Mouse (Mus musculus): ENCODE results near the gene Duoxa2. TPM values are rescaled to one million over a fixed set of nuclear protein-coding genes. Genes with fewer than 3 reads are reported as not detected.
"Not testable (repeated sequence)": the region's sequence is repeated elsewhere in the genome, so short reads cannot be mapped to it uniquely, and the experiment has no call there.

Duoxa2 gene
- polyA plus RNA-seq, 1 experiment from 2014 or later: not detected

DNA sequence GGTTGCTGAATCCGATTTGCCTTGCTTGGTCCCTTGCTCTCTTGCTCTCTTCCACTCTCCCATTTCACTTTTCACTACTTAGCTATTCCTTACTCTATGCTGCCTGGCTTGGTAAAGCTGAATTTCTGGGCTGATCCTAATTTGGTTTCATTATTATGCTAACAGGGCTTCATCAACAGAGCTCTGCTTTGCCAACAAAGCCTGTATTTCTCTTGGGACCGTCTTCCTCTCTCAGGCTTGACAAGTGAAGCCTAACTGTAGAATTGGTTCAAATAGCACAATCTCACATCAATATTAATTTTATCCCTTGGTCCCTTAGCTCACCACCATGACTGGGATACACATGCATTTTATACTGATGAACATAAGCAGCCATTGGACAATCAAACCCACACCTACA, 12.9 kb downstream of the Duoxa2 start:
- no peaks in the 10 kb centered on the region for H3K4me1 ChIP-seq (replicated peaks)
- no peak overlapping the region for H3K4me2 ChIP-seq
- 40% methylated on average over 2 of the region's 2 CpGs for WGBS (ENCODE audit: insufficient replicate concordance)
- H3K9me3 ChIP-seq (replicated peaks): no peaks in the 10 kb centered on the region
- H3K27me3 ChIP-seq: peaks cover 94% of the 10 kb centered on the region
- no peak overlapping the region for H3K27ac ChIP-seq (replicated peaks)
- H3K4me3 ChIP-seq (replicated peaks): no peak overlapping the region
- no peak for ATAC-seq (ENCODE audit: insufficient read depth)
- H3K9ac ChIP-seq: no peak overlapping the region
- no peaks in the 10 kb centered on the region for H3K36me3 ChIP-seq (replicated peaks)

DNA sequence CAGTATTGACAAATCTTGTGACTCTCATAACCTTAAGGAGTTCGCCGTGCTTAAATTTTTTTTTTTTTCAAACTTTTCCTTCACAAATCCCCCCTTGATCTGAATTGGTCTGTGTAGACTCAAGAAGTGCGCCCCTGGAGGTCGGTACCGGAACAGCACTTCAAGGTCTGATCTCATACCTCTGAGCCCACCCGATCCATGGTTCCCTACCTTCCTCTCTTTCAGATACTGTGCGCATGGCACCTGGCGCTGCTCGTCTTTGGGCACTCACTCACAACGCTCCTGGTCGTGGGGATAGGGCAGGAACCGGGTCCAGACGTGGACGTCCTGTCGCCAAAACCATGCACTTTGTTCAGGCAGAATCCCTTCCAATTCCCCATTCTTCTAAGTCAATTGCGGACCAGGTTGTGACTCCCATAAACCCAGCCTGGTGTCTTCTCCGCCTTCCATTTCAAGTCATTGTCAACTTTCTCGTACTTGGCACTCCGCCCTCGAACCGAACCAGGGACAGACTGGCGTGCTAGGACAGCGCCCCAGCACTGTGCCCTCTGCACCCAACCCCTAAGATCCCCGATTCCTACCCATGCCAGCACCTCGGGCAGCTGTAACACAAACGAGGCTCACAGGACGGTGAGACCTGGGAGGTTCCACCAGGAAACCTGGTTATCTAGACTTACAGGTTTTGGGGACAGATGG, 14.2 kb downstream of the Duoxa2 start:
- Histone ChIP-seq H3K9me3 (replicated peaks) (no peaks in the 10 kb centered on the region), H3K9ac (no peak overlapping the region), H3K4me1 (replicated peaks) (no peaks in the 10 kb centered on the region), H3K36me3 (replicated peaks) (no peaks in the 10 kb centered on the region), H3K27ac (replicated peaks) (no peak overlapping the region), H3K4me3 (replicated peaks) (no peak overlapping the region), H3K27me3 (peaks cover 92% of the 10 kb centered on the region), H3K4me2 (peak overlapping the region; percentile 41)
- WGBS (ENCODE audit: insufficient replicate concordance): 3% methylated on average over 27 of the region's 27 CpGs
- ATAC-seq (ENCODE audit: insufficient read depth): no peak

DNA sequence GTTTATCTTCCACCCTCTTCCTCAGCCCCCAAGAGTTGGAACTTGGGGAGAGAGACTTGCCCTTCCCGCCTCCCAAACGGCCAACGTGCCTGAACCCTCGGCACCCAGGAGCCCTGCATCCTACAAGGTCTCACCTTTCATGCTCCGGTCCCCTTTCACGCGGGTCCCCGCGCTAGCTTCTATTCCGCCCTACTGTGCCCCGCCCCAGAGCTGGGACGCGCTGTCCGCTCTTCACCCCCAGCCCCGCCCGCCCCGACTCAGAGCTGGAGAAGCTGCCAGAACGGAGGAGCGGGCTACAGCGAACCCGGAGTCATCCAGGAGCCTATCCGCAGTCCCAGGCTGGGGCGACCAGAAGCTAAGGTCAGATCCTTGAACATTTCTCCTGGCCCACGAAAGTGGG, 14.8 kb downstream of the Duoxa2 start, which contains the start of gene Duoxa1:
Duoxa1 (minus strand) TSS at position 195 of the 400 bp plus-strand sequence.
- Histone ChIP-seq H3K4me3 (replicated peaks) (no peak within 1 kb of the TSS), H3K27me3 (peaks cover 88% of the 10 kb centered on the region)

DNA sequence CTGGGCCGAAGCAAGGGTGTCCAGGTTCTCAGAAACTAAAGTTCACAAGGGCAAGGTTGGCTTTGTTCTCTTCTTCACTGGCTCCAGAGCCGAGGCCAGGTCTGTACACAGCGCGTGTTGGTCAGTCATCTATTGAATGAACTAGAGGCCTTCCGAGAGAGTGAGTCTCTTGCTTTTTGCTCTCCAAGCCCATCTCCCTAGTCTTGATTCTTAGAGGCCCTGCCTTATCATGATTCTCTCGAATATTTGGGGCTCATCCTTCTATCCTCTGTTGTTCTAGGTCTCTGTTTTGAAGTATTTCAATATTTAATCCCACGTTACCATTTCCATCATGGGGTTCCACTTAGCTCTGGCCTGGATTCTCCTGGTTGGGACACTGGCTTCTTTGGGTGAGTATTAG, 16.7 kb downstream of the Duoxa2 start, which contains the start of gene Duox1:
Duox1 (plus strand) TSS at position 301 of the 400 bp plus-strand sequence.
- no peak within 1 kb of the TSS for H3K4me2 ChIP-seq
- H3K9me3 ChIP-seq (replicated peaks): no peaks in the 10 kb centered on the region
- no peak within 1 kb of the TSS for H3K9ac ChIP-seq
- H3K4me3 ChIP-seq (replicated peaks): no peak within 1 kb of the TSS
- H3K27ac ChIP-seq (replicated peaks): no peak within 1 kb of the TSS
- no peak for ATAC-seq (ENCODE audit: insufficient read depth)
- no peaks in the 10 kb centered on the region for H3K36me3 ChIP-seq (replicated peaks)
- whole genome bisulfite sequencing (ENCODE audit: insufficient replicate concordance): 60% methylated on average over 7 of the region's 7 CpGs
- peaks cover 70% of the 10 kb centered on the region for H3K27me3 ChIP-seq
- no peaks in the 10 kb centered on the region for H3K4me1 ChIP-seq (replicated peaks)

More for the DNA sequence above, 14.8 kb downstream of the Duoxa2 start, which contains the start of gene Duoxa1:
- Histone ChIP-seq H3K27ac (replicated peaks) (no peak within 1 kb of the TSS), H3K9me3 (replicated peaks) (no peaks in the 10 kb centered on the region), H3K4me2 (peak within 1 kb of the TSS; percentile 41), H3K36me3 (replicated peaks) (no peaks in the 10 kb centered on the region), H3K9ac (no peak within 1 kb of the TSS), H3K4me1 (replicated peaks) (no peaks in the 10 kb centered on the region)
- ATAC-seq (ENCODE audit: insufficient read depth): no peak
- 5% methylated on average over 24 of the region's 24 CpGs for WGBS (ENCODE audit: insufficient replicate concordance)

DNA sequence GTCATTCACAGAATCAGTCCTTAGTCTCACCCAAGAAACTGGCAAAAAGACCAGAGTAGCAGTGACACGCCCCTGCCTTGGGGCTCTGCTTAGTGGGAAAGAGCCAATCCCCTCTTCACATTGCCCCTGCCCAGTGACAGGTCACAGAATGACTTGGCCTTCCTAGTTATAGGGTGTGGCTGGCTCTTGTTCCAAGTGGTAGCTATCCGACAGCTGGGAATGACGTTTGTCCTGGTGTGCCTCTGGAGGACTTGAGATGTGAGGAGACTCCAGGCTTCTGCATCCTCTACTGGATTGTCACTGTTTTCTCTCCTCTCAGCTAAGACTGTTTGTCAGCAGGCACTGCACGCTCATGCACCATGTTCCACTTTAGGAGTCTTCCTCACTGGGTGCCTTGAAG, 18.7 kb downstream of the Duoxa2 start:
- H3K4me3 ChIP-seq (replicated peaks): no peak overlapping the region
- no peaks in the 10 kb centered on the region for H3K9me3 ChIP-seq (replicated peaks)
- no peak overlapping the region for H3K4me2 ChIP-seq
- H3K4me1 ChIP-seq (replicated peaks): no peaks in the 10 kb centered on the region
- H3K36me3 ChIP-seq (replicated peaks): no peaks in the 10 kb centered on the region
- no peak for ATAC-seq (ENCODE audit: insufficient read depth)
- 50% methylated on average over 4 of the region's 4 CpGs for WGBS (ENCODE audit: insufficient replicate concordance)
- H3K27ac ChIP-seq (replicated peaks): no peak overlapping the region
- H3K9ac ChIP-seq: no peak overlapping the region
- H3K27me3 ChIP-seq: peaks cover 51% of the 10 kb centered on the region

DNA sequence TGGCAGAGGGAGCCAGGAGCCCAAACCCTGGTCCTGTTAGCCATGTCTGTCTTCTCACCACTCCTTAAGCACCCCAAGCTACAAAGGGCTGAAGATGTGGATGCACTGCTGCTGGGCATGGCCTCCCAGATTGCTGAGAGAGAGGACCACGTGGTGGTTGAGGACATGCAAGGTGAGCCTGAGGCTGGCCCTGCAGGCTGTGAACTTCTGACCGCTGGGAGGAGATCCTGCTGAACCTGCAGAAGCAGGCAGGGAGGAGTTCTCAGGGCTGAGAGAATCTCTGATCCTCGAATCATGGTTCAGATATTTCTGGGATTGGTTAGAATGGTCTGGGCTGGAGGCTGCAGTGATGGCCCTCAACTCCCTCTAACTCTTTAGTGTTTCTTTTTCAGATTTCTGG, 25.3 kb downstream of the Duoxa2 start:
- WGBS (ENCODE audit: insufficient replicate concordance): 37% methylated on average over 3 of the region's 3 CpGs
- H3K36me3 ChIP-seq (replicated peaks): no peaks in the 10 kb centered on the region
- no peaks in the 10 kb centered on the region for H3K4me1 ChIP-seq (replicated peaks)
- no peaks in the 10 kb centered on the region for H3K9me3 ChIP-seq (replicated peaks)
- no peak for ATAC-seq (ENCODE audit: insufficient read depth)
- H3K27ac ChIP-seq (replicated peaks): no peak overlapping the region
- no peak overlapping the region for H3K4me2 ChIP-seq
- H3K4me3 ChIP-seq (replicated peaks): no peak overlapping the region
- no peak overlapping the region for H3K9ac ChIP-seq
- H3K27me3 ChIP-seq: no peaks in the 10 kb centered on the region

DNA sequence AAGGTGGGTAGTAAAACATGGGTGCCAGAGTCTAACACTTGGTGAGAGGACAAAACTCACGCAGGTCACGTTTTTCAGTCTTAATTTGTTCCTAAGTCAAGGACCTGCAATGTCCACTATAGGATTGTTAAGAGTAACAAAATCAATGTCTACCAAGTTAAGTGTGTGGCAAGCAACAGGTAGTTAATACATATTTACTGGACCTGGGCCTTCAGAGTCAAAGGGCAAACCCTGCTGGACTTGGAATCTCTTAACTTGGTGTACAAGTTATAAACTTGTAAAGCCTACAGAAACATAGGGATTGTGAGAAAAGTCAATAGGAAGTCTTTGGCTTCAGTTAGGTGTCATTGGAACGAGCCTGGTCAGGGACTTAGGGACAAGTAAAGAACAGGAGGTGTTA, 25.9 kb downstream of the Duoxa2 start:
- no peaks in the 10 kb centered on the region for H3K9me3 ChIP-seq (replicated peaks)
- no peaks in the 10 kb centered on the region for H3K36me3 ChIP-seq (replicated peaks)
- no peak overlapping the region for H3K4me3 ChIP-seq (replicated peaks)
- H3K9ac ChIP-seq: no peak overlapping the region
- 57% methylated on average over 3 of the region's 3 CpGs for WGBS (ENCODE audit: insufficient replicate concordance)
- no peaks in the 10 kb centered on the region for H3K27me3 ChIP-seq
- no peak overlapping the region for H3K4me2 ChIP-seq
- H3K27ac ChIP-seq (replicated peaks): no peak overlapping the region
- ATAC-seq (ENCODE audit: insufficient read depth): no peak
- H3K4me1 ChIP-seq (replicated peaks): no peaks in the 10 kb centered on the region

DNA sequence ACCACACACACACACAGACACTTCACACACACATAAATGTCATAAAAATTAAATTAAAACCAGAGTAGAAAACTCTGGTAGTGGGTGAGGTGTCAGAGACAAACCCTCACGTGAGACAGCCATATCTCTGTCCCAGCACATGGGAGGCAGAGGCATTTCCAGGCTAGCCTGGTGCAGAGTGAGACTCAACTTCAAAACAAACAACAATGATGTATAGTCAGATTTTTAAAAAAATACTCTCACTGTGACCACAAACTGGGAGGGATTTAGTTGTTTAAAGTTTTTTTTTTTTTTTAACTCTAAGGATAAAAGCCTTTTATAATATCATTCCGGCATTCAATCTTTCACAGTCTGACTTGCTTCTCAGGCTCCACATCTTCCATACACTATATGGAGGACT, 26.7 kb downstream of the Duoxa2 start:
- H3K4me2 ChIP-seq: no peak overlapping the region
- ATAC-seq (ENCODE audit: insufficient read depth): no peak
- WGBS (ENCODE audit: insufficient replicate concordance): 46% methylated on average over 2 of the region's 2 CpGs

DNA sequence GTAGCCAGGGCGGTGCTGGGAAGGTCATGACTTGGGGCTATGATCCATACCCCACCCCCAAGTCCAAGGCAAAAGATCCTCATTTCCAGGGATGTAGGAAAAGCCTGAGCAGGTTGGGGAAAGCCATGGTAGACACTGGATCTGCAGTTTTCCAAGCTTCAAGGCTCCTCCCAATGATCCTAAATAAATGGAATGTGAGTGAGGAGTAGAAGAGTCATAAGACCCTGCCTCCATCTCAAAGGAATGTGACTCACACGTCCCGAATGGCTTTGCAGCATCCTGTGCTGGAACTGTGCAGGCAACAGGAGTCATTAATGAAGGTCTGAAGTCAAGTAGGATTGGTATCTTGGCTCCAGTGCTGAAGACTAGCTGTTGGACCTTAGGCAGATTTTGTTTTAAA, 29.3 kb downstream of the Duoxa2 start:
- H3K27ac ChIP-seq (replicated peaks): no peak overlapping the region
- H3K4me2 ChIP-seq: no peak overlapping the region
- no peaks in the 10 kb centered on the region for H3K9me3 ChIP-seq (replicated peaks)
- WGBS (ENCODE audit: insufficient replicate concordance): 50% methylated on average over 3 of the region's 3 CpGs
- H3K36me3 ChIP-seq (replicated peaks): no peaks in the 10 kb centered on the region
- H3K27me3 ChIP-seq: no peaks in the 10 kb centered on the region
- ATAC-seq (ENCODE audit: insufficient read depth): no peak
- no peak overlapping the region for H3K4me3 ChIP-seq (replicated peaks)
- no peak overlapping the region for H3K9ac ChIP-seq
- H3K4me1 ChIP-seq (replicated peaks): no peaks in the 10 kb centered on the region

More for the DNA sequence above, 26.7 kb downstream of the Duoxa2 start:
- Histone ChIP-seq H3K4me3 (replicated peaks) (no peak overlapping the region), H3K9me3 (replicated peaks) (no peaks in the 10 kb centered on the region), H3K27me3 (no peaks in the 10 kb centered on the region), H3K27ac (replicated peaks) (no peak overlapping the region), H3K9ac (no peak overlapping the region), H3K4me1 (replicated peaks) (no peaks in the 10 kb centered on the region), H3K36me3 (replicated peaks) (no peaks in the 10 kb centered on the region)

DNA sequence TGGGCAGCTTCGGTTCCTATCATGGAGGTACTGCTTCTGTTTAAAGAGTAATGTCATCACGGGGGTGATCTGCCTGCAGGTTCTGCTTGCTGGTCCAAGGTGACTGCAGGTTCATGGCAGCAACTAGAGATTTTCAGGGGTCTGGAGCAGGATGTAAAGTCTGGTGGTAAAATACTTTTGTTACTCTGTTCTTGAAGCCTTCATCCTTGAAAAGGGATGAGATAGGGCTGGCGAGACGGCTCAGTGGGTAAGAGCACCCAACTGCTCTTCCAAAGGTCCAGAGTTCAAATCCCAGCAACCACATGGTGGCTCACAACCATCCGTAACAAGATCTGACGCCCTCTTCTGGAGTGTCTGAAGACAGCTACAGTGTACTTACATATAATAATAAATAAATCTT, 31.6 kb downstream of the Duoxa2 start:
- not testable (repeated sequence) for H3K36me3 ChIP-seq (replicated peaks); H3K4me1 ChIP-seq (replicated peaks); H3K4me2 ChIP-seq; ATAC-seq (ENCODE audit: insufficient read depth); H3K27me3 ChIP-seq; H3K27ac ChIP-seq (replicated peaks); H3K9me3 ChIP-seq (replicated peaks); H3K9ac ChIP-seq; H3K4me3 ChIP-seq (replicated peaks)
- WGBS (ENCODE audit: insufficient replicate concordance): 59% methylated on average over 6 of the region's 6 CpGs

DNA sequence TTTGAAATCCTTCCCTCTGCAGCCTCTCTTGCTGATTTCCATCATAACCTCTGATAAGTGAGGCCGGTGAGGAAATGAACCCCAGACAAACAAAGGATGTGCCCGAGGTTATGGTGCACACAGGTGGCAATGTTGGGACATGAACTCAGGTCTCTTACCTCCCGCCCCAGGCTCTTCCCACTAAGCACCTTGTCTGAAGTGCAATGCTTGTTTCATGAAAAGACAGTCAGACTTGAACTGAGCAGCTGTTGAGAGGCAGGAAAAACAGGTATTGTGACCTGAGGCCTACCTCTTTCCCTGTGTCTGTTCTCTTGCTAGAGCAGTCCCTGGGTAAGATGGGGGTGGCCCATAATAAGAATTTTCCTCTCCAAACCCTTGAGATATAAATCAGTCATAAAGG, 33.5 kb downstream of the Duoxa2 start:
- Histone ChIP-seq H3K4me2 (no peak overlapping the region), H3K9me3 (replicated peaks) (no peaks in the 10 kb centered on the region), H3K36me3 (replicated peaks) (no peaks in the 10 kb centered on the region), H3K4me1 (replicated peaks) (no peaks in the 10 kb centered on the region), H3K27me3 (peaks cover 14% of the 10 kb centered on the region; the same call in 1 of the 2 replicates), H3K9ac (no peak overlapping the region), H3K27ac (replicated peaks) (no peak overlapping the region), H3K4me3 (replicated peaks) (no peak overlapping the region)
- WGBS (ENCODE audit: insufficient replicate concordance): 58% methylated on average over 3 of the region's 3 CpGs
- no peak for ATAC-seq (ENCODE audit: insufficient read depth)

DNA sequence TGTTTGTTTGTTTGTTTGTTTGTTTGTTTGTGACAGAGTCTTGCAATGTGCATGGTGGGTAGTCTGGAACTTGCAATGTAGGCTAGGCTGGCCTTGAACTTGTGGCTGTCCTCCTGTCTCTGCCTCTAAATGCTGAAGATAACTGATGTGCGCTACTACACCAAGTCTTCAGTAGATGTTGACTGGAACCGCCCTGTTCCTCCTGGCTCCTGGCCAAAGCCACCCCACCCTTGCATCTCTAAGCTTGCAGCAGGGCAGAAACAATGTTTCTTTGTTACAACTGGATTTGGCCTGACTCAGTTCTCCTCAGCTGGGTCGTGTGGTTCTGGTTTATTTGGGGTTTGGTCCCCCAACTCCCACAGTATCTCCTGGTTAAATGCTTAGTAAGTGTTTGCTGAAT, 35.5 kb downstream of the Duoxa2 start:
- Histone ChIP-seq H3K9ac (no peak overlapping the region), H3K36me3 (replicated peaks) (no peaks in the 10 kb centered on the region), H3K4me2 (no peak overlapping the region), H3K4me3 (replicated peaks) (no peak overlapping the region), H3K9me3 (replicated peaks) (no peaks in the 10 kb centered on the region), H3K4me1 (replicated peaks) (no peaks in the 10 kb centered on the region), H3K27ac (replicated peaks) (no peak overlapping the region), H3K27me3 (peaks cover 29% of the 10 kb centered on the region; the same call in 1 of the 2 replicates)
- no peak for ATAC-seq (ENCODE audit: insufficient read depth)
- 26% methylated on average over 3 of the region's 3 CpGs for WGBS (ENCODE audit: insufficient replicate concordance)
